Mouse (Mus musculus) layer of hippocampus, postnatal 25 days (tissue): ENCODE measurements at regions not wholly inside any gene's neighbourhood (a gene's known extent, or its start where the extent isn't known, plus 50 kb on each side); places are given as distances from the start of the nearest gene placed in this dataset.

Experiments used
- DNase-seq, 2 experiments: peaks; one replicate each; pipeline ENCODE4 v3.0.0; 2022; ENCODE audit warnings: mixed read lengths in 2 of 2, low spot score in 1 of 2; ENCODE audit errors: extremely low spot score in 1 of 2

GRCm38 (mm10) chr3:155459701-155460481, 366.7 kb downstream of the Lrriq3 start:
- no peak for DNase-seq

GRCm38 (mm10) chr3:155462095-155462494, 368.9 kb downstream of the Lrriq3 start:
- DNase-seq: no peak

DNA sequence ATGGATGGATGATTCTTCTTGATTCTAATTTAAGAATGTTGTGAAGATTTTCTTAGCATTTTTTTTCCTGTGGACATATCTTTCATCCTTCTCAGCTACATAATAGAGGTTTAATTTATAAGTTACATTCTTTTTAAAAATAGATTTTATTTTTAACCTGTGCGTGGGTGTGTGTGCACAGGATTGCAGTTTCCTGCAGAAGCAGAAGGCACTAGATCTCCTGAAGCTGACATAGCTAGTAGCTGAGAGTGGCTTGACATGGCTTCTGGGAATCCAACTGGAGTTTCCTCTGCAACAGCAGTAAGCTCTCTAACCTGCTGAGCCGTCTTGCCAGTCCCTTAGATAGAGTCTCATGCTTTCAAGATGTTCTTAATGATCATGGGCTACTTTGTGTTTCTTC, 377.5 kb downstream of the Lrriq3 start:
- no peak for DNase-seq

GRCm38 (mm10) chr3:155485487-155485886, 392.3 kb downstream of the Lrriq3 start:
- no peak for DNase-seq

GRCm38 (mm10) chr3:155487877-155488537, 394.8 kb downstream of the Lrriq3 start:
- no peak for DNase-seq

GRCm38 (mm10) chr3:155490670-155491069, 397.4 kb downstream of the Lrriq3 start:
- DNase-seq: no peak

DNA sequence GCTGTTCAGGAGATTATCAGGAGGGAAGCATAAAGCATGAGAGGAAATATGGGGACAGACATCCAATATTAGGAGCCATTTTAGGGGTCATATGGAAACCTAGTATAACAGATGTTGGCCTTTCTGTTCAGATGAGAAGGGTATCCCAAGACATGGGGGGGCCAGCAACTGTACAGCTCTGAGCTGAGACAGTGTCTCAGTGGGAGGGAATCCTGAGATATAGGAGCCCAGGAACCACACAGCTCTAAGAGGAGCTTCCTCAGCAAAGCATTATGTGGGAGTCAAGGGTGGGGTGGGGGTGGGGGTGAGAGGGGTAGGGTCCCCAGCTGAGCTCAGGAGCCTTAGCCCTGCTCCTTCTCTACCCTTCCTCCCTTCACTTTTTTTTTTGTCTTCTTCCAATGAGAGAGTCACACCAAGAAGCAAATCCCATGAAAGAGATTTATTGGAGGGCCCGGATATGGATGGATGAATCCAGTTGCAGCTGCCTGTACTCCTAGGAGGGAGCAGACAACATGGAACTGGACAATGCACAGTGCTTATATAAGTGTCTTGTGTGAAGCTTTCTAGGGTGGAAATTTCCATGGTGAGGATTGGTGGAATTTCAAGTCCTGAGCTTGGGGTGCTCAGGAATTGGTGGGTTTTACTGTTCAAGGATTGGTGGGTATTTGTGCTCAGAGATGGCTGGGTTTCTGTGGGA, 417.1 kb downstream of the Lrriq3 start:
- no peak for DNase-seq

- no peak for DNase-seq
Observed at GRCm38 (mm10) chr3:155513885-155514284, 420.7 kb downstream of the Lrriq3 start.

- DNase-seq: no peak
Observed at GRCm38 (mm10) chr3:155529312-155529711, 436.1 kb downstream of the Lrriq3 start.

GRCm38 (mm10) chr3:155530811-155531210, 437.6 kb downstream of the Lrriq3 start:
- no peak for DNase-seq

- DNase-seq: no peak
Observed at GRCm38 (mm10) chr3:155532075-155532474, 438.8 kb downstream of the Lrriq3 start.

GRCm38 (mm10) chr3:155548204-155548603, 455.0 kb downstream of the Lrriq3 start:
- DNase-seq: no peak

GRCm38 (mm10) chr3:155577111-155577510, 483.9 kb downstream of the Lrriq3 start:
- no peak for DNase-seq

- no peak for DNase-seq
Observed at GRCm38 (mm10) chr3:155604001-155604400, 510.8 kb downstream of the Lrriq3 start.
